Mouse (Mus musculus): ENCODE data around the gene Brix1.
"Not testable (repeated sequence)": the region's sequence is repeated elsewhere in the genome, so short reads cannot be mapped to it uniquely, and the experiment has no call there.

The Brix1 gene

GRCm38 (mm10) chr15:10485484-10486364, at the start of gene Brix1, which contains the start of gene Rad1:
Brix1 (minus strand) TSS chr15:10485947.
Rad1 (plus strand) TSS chr15:10486018.
- peak; percentile 94 to 95 for DNase-seq

GRCm38 (mm10) chr15:10534591-10534990, 48.8 kb upstream of the Brix1 start:
- DNase-seq, result no peak

- not testable (repeated sequence) for DNase-seq
Observed at GRCm38 (mm10) chr15:10533361-10533760, 47.6 kb upstream of the Brix1 start.

GRCm38 (mm10) chr15:10531352-10531751, 45.6 kb upstream of the Brix1 start:
- no peak for DNase-seq

- DNase-seq, result no peak
Observed at GRCm38 (mm10) chr15:10525896-10526295, 40.1 kb upstream of the Brix1 start.

GRCm38 (mm10) chr15:10515166-10515565, 29.4 kb upstream of the Brix1 start:
- no peak for DNase-seq

- DNase-seq, result no peak
Observed at GRCm38 (mm10) chr15:10506099-10506498, 20.4 kb upstream of the Brix1 start.

- DNase-seq, result no peak
Observed at GRCm38 (mm10) chr15:10500838-10501719, 15.3 kb upstream of the Brix1 start.

GRCm38 (mm10) chr15:10500035-10500434, 14.3 kb upstream of the Brix1 start:
- no peak for DNase-seq

- no peak for DNase-seq
Observed at GRCm38 (mm10) chr15:10499593-10499992, 13.8 kb upstream of the Brix1 start.

GRCm38 (mm10) chr15:10496696-10497095, 10.9 kb upstream of the Brix1 start:
- not testable (repeated sequence) for DNase-seq

GRCm38 (mm10) chr15:10495944-10496343, 10.2 kb upstream of the Brix1 start:
- no peak for DNase-seq

GRCm38 (mm10) chr15:10490101-10490500, 4.4 kb upstream of the Brix1 start:
- no peak for DNase-seq

GRCm38 (mm10) chr15:10487246-10487645, 1.5 kb upstream of the Brix1 start:
- DNase-seq, result no peak

GRCm38 (mm10) chr15:10486365-10486839, 655 bp upstream of the Brix1 start:
- no peak for DNase-seq

- DNase-seq, result no peak
Observed at GRCm38 (mm10) chr15:10470941-10471340, 14.8 kb downstream of the Brix1 start.

GRCm38 (mm10) chr15:10470151-10470831, 15.5 kb downstream of the Brix1 start, which contains the start of gene Dnajc21:
Dnajc21 (minus strand) TSS chr15:10470516.
- DNase-seq, result peak; percentile 91 to 93

GRCm38 (mm10) chr15:10469641-10470150, 16.1 kb downstream of the Brix1 start:
- peak in 1 of 2 experiments; percentile 19 for DNase-seq

GRCm38 (mm10) chr15:10468761-10469160, 17.0 kb downstream of the Brix1 start:
- no peak for DNase-seq

- no peak for DNase-seq
Observed at GRCm38 (mm10) chr15:10464678-10465077, 21.1 kb downstream of the Brix1 start.

- no peak for DNase-seq
Observed at GRCm38 (mm10) chr15:10463555-10463954, 22.2 kb downstream of the Brix1 start.

GRCm38 (mm10) chr15:10460986-10461385, 24.8 kb downstream of the Brix1 start:
- no peak for DNase-seq

Data from lung, adult 18-20 months (tissue).